Mouse (Mus musculus): ENCODE data around the gene Npr2. TPM values are rescaled to one million over a fixed set of nuclear protein-coding genes. Genes with fewer than 3 reads are reported as not detected.
"Not testable (repeated sequence)": the region's sequence is repeated elsewhere in the genome, so short reads cannot be mapped to it uniquely, and the experiment has no call there.

Gene Npr2
- polyA plus RNA-seq (2015; fragmentation: Nextera tagmentation; extraction: Ambion mirVana), result 12.8 and 16.0 TPM in 2 replicates

GRCm38 (mm10) chr4:43631046-43631955 is at the start of gene Npr2:
TSS of gene Npr2 (plus strand) at chr4:43631935.
- Histone ChIP-seq H3K9me3 (no peaks in the 10 kb centered on the region), H3K27ac (peak within 1 kb of the TSS; percentile 83), H3K9ac (peak within 1 kb of the TSS; percentile 87), H3K4me2 (peak within 1 kb of the TSS; percentile 90), H3K36me3 (replicated peaks) (no peaks in the 10 kb centered on the region), H3K4me1 (peaks cover 45% of the 10 kb centered on the region), H3K4me3 (peak within 1 kb of the TSS; percentile 59), H3K27me3 (replicated peaks) (no peaks in the 10 kb centered on the region)
- WGBS, result 2% methylated on average over 35 of the region's 70 CpGs
- peak; percentile 67 for ATAC-seq (replicated peaks)

DNA sequence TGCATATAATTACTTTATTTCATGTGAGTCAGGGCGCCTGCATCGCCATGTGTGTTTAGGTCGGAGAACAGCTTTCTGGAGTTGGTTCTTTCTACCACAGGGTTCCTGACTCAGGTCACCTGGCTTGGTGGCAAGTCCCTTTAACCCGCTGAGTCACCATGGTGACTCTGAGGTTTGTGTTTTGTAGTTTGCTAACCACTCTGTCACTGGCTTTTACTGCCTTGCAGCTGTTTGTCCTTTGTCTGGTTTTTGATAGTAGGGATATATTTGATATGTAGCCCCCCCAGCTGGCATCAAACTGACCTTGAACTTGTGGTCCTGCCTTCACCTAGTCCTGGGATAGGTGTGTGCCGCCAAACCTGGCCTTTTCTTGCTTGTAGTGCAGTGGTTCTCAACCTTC is 49.5 kb upstream of the Npr2 start:
- H3K9me3 ChIP-seq, result no peaks in the 10 kb centered on the region
- no peak overlapping the region for H3K4me2 ChIP-seq
- no peak for ATAC-seq (replicated peaks)
- no peak overlapping the region for H3K9ac ChIP-seq
- H3K27me3 ChIP-seq (replicated peaks), result no peaks in the 10 kb centered on the region
- H3K36me3 ChIP-seq (replicated peaks), result peaks cover 21% of the 10 kb centered on the region
- peaks cover 15% of the 10 kb centered on the region for H3K4me1 ChIP-seq
- no peak overlapping the region for H3K27ac ChIP-seq
- no peak overlapping the region for H3K4me3 ChIP-seq
- WGBS, result 95% methylated on average over 5 of the region's 5 CpGs

DNA sequence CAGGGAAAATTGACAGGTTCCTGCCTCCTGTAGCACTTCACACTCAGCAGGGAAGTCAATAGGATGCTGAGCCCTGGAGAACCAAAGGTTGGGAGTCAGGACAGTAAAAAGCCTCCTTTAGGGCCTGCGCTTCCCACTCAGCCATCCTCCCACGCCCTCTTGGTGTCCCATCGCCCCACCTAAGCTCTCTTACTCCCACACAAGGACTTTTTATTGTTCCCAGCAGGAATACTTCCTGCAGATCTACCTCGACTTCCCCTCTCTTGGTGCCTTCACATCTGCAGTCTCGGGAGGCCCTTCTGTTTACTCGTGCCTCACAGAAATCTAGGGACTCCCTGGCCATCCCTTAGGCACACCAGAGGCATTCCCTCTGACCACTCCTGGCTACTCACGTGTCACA is 48.3 kb upstream of the Npr2 start:
- Histone ChIP-seq H3K27ac (no peak overlapping the region), H3K4me3 (no peak overlapping the region), H3K9ac (no peak overlapping the region), H3K27me3 (replicated peaks) (no peaks in the 10 kb centered on the region), H3K4me2 (no peak overlapping the region), H3K4me1 (peaks cover 7% of the 10 kb centered on the region), H3K36me3 (replicated peaks) (peaks cover 21% of the 10 kb centered on the region), H3K9me3 (no peaks in the 10 kb centered on the region)
- no peak for ATAC-seq (replicated peaks)
- 87% methylated on average over 7 of the region's 7 CpGs for WGBS

DNA sequence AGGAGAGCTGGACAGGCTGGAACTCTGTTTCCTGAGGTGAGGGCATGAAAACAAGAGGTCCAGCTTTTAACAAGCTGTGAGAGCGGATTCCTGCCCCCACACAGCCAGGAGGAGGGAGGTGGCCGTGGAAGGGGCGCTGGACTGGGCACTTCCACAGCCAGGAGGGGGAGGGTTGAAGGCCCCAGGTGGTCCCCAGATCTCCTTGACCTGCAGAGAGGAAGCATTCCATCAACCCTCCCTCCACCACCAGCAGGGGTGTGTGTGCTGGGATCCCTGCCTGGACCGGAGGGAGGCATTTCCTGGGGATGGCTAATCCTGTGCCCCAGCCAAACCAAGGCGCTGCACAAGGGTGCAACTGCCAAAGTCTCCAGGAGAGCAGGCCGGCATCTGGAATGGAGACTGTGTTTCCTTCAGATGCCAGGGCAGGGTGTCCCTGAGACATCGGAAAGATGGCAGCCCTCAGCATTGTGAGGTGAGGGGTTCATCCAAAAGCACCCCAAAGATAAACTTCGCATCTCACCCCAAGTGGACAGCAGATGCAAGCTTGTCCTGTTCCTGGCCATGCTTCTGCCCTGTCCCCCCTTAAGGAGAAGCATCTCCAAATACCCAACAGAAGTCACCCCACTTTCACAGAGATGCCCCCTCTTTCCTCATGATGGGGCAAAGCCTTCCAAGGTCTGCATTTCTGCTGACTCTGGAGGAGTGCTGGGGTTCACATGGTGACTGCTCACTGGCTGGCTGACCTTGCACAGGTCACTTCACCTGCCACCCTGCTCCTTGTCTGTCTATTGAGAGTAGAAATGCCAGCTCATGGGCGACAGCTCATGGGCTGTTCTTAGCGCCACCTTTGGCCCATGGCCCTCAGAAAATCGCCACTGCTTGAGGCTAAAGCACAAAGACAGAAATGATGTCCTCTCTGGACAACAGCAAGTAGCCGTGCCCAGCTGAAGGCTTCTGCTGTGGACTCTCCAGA is 47.0 kb upstream of the Npr2 start, which contains the start of gene Msmp:
TSS of gene Msmp (minus strand) at position 51 of the 973 bp plus-strand sequence.
- 69% methylated on average over 12 of the region's 12 CpGs for WGBS
- H3K4me3 ChIP-seq, result no peak within 1 kb of the TSS
- H3K9me3 ChIP-seq, result no peaks in the 10 kb centered on the region
- H3K27me3 ChIP-seq (replicated peaks), result no peaks in the 10 kb centered on the region
- H3K36me3 ChIP-seq (replicated peaks), result peaks cover 21% of the 10 kb centered on the region
- H3K4me1 ChIP-seq, result peaks cover 2% of the 10 kb centered on the region
- H3K27ac ChIP-seq, result no peak within 1 kb of the TSS
- no peak within 1 kb of the TSS for H3K4me2 ChIP-seq
- no peak within 1 kb of the TSS for H3K9ac ChIP-seq
- ATAC-seq (replicated peaks), result no peak

- Histone ChIP-seq H3K36me3 (replicated peaks) (peaks cover 20% of the 10 kb centered on the region), H3K9me3 (no peaks in the 10 kb centered on the region), H3K27me3 (replicated peaks) (no peaks in the 10 kb centered on the region), H3K4me3 (no peak overlapping the region), H3K4me1 (no peaks in the 10 kb centered on the region), H3K4me2 (no peak overlapping the region), H3K9ac (no peak overlapping the region), H3K27ac (no peak overlapping the region)
- WGBS, result 51% methylated on average over 10 of the region's 10 CpGs
- no peak for ATAC-seq (replicated peaks)
Measured at GRCm38 (mm10) chr4:43585682-43586081, 46.1 kb upstream of the Npr2 start.

DNA sequence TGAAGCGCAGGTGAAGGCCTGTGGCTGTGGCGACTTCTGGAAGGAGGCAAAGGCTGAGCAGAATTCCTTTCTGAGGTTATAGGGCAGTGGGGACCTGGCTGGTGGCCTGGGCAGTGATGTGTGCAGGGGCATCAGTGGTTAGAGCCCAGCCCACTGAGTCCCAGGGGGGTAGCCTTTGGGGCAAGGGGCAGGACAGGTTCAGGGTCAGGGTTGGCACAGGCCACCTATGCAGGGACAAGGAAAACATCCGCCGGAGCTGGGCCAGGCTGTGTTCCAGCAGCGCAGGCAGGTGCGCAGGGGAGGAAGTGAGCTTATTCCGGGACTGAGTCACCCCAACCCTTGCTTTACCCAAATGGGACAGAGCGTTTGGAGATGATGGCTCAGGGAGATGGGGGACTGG is 45.3 kb upstream of the Npr2 start:
- 78% methylated on average over 8 of the region's 8 CpGs for WGBS
- Histone ChIP-seq H3K27me3 (replicated peaks) (no peaks in the 10 kb centered on the region), H3K9me3 (no peaks in the 10 kb centered on the region), H3K36me3 (replicated peaks) (peaks cover 18% of the 10 kb centered on the region), H3K4me2 (no peak overlapping the region), H3K4me3 (no peak overlapping the region), H3K27ac (no peak overlapping the region), H3K9ac (no peak overlapping the region), H3K4me1 (no peaks in the 10 kb centered on the region)
- no peak for ATAC-seq (replicated peaks)

DNA sequence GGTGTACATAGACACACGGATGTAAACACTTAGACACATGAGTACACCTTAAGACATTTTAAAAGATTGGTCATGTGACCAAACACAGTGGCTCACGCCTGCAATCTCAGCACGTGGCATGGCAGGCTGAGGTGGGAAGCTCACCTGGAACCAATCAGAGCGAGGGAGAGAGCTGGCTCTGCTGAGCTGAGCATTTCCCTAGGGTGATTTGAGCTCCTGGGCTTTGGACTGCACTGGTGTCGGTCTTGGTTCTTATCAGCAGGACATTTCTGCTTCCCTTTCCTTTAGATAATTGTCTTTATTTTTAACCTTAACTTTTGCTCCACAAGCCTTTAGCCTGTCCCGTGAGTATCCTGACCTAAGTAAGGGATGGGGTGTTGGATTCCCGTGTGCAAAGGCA is 44.1 kb upstream of the Npr2 start:
- no peak overlapping the region for H3K4me2 ChIP-seq
- ATAC-seq (replicated peaks), result 0 out of 2 replicates have a peak, but pooled peaks have one; percentile 35
- WGBS, result 71% methylated on average over 7 of the region's 7 CpGs

DNA sequence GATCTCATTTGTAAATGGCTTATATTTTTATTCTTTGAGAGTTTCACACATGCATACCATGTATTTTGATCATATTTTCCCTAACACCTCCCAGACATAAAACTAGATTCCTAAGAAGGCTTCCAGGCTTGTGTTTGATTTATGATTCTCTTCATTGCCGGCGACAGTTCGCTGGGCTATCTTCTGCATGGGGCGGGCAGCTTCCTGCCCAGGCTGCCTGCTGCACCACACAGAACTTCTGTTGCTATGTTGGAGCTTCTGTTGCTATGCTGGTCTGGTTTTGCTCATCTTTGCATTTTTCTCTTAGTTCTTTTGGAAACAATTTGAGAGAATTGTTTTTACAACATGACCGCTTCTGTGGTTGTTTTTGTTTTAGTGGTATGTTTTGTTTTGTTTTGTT is 40.2 kb upstream of the Npr2 start:
- WGBS, result 91% methylated on average over 5 of the region's 5 CpGs
- H3K9ac ChIP-seq, result no peak overlapping the region
- no peaks in the 10 kb centered on the region for H3K36me3 ChIP-seq (replicated peaks)
- ATAC-seq (replicated peaks), result no peak
- no peak overlapping the region for H3K27ac ChIP-seq
- no peaks in the 10 kb centered on the region for H3K4me1 ChIP-seq
- no peaks in the 10 kb centered on the region for H3K27me3 ChIP-seq (replicated peaks)
- H3K4me3 ChIP-seq, result no peak overlapping the region
- H3K4me2 ChIP-seq, result no peak overlapping the region
- H3K9me3 ChIP-seq, result no peaks in the 10 kb centered on the region

More for the DNA sequence above, 44.1 kb upstream of the Npr2 start:
- no peaks in the 10 kb centered on the region for H3K4me1 ChIP-seq
- no peak overlapping the region for H3K4me3 ChIP-seq
- peaks cover 10% of the 10 kb centered on the region for H3K36me3 ChIP-seq (replicated peaks)
- no peaks in the 10 kb centered on the region for H3K27me3 ChIP-seq (replicated peaks)
- no peak overlapping the region for H3K27ac ChIP-seq
- no peaks in the 10 kb centered on the region for H3K9me3 ChIP-seq
- no peak overlapping the region for H3K9ac ChIP-seq

DNA sequence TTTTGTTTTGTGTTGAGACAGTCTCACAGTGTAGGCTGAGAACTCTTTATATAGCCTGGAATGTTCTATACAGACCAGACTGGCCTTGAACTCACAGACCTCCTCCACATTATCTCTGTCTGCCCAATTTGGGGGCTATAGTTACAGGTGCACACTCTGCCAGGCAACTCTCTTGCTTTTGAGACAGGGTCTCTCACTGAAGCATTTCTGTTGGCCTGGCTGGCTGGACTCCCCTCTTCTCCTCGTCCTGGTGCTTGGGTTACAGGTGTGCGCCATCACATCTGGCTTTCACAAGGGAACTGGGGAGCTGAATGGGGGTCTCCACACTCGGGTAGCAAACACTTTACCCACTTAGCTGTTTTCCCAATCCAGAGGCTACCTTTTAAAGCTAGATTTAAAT is 39.8 kb upstream of the Npr2 start:
- Histone ChIP-seq H3K27ac (no peak overlapping the region), H3K4me2 (no peak overlapping the region), H3K27me3 (replicated peaks) (no peaks in the 10 kb centered on the region), H3K9me3 (no peaks in the 10 kb centered on the region), H3K4me3 (no peak overlapping the region), H3K9ac (no peak overlapping the region), H3K4me1 (no peaks in the 10 kb centered on the region), H3K36me3 (replicated peaks) (no peaks in the 10 kb centered on the region)
- WGBS, result 75% methylated on average over 3 of the region's 3 CpGs
- no peak for ATAC-seq (replicated peaks)

DNA sequence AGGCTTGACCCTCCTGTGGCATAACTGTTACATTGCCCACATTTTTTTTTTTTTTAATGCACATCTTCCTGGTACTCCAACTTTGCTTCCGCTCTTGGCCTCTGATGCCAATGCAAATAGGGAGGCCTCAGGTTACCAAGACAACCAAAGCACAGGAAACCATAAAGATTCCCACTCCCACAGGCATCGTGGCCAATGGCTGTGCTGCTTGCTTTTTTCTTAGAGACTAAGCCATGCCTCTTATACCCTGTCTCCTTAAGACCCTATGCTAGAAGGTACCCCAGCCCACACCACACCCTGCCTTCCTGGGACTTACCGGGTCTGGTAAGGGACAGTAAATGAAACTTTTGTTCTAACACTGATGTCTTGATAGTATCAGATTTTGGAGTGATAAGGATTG is 38.3 kb upstream of the Npr2 start:
- 56% methylated on average over 3 of the region's 3 CpGs for WGBS
- no peak for ATAC-seq (replicated peaks)

GRCm38 (mm10) chr4:43596597-43596996 is 35.1 kb upstream of the Npr2 start:
- H3K36me3 ChIP-seq (replicated peaks); H3K27ac ChIP-seq; H3K27me3 ChIP-seq (replicated peaks); ATAC-seq (replicated peaks); H3K9ac ChIP-seq; H3K4me3 ChIP-seq; H3K9me3 ChIP-seq; H3K4me2 ChIP-seq; H3K4me1 ChIP-seq: not testable (repeated sequence)
- 92% methylated on average over 2 of the region's 2 CpGs for WGBS

More for the DNA sequence above, 38.3 kb upstream of the Npr2 start:
- Histone ChIP-seq H3K4me2 (no peak overlapping the region), H3K9ac (no peak overlapping the region), H3K4me3 (no peak overlapping the region), H3K9me3 (no peaks in the 10 kb centered on the region), H3K4me1 (no peaks in the 10 kb centered on the region), H3K36me3 (replicated peaks) (no peaks in the 10 kb centered on the region), H3K27me3 (replicated peaks) (no peaks in the 10 kb centered on the region), H3K27ac (no peak overlapping the region)

DNA sequence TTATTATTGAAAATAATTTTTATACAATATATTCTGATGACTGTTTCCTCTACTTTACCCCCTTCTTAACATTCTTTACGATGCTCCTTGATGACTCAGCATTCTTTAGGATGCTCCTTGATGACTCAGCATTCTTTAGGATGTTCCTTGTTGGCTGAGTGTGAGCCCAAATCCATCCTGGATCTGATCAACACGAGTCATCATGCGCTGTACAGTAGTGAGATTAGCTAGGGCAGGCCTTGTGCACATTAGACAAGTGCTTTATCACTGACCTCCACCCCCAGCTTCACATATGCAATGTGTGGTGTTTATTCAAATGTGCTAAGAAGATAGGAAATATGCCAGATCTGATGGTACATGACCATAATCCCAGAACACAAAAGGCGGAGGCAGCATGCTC is 33.5 kb upstream of the Npr2 start:
- Histone ChIP-seq H3K27me3 (replicated peaks) (no peaks in the 10 kb centered on the region), H3K4me2 (no peak overlapping the region), H3K4me1 (no peaks in the 10 kb centered on the region), H3K9me3 (no peaks in the 10 kb centered on the region), H3K36me3 (replicated peaks) (no peaks in the 10 kb centered on the region), H3K27ac (no peak overlapping the region), H3K4me3 (no peak overlapping the region), H3K9ac (no peak overlapping the region)
- ATAC-seq (replicated peaks), result no peak
- WGBS, result 86% methylated on average over 4 of the region's 4 CpGs

All from midbrain, embryonic 15.5 days (tissue).